Comparison of ENCODE assay signal across 7 mouse cellular contexts in genomic region chr16:17928087-17928580, GRCm38 (mm10). TPM values are rescaled to one million over a fixed set of nuclear protein-coding genes. Genes with fewer than 3 reads are reported as not detected.
DNase-seq lines count a peak whose midpoint lies in the region; ATAC-seq lines count a peak whose summit lies in the region.

Gene Slc25a1, minus strand, starts transcription at chr16:17928219.

- H3K4me3 ChIP-seq in embryonic facial prominence, embryonic 12.5 days = peak within 1 kb of the TSS; percentile 67
- peak within 1 kb of the TSS; percentile 90 for H3K4me3 ChIP-seq in intestine, embryonic 16.5 days (ENCODE audit: low read length)

- DNase-seq in adrenal gland, postnatal 36 days = peak; percentile 90 to 92
- DNase-seq in left cerebral cortex, postnatal 14 days (ENCODE audit: low spot score in 2 of 2) = peak; percentile 65 to 83
- DNase-seq in right cerebral cortex, postnatal 36 days (ENCODE audit: low spot score in 2 of 2) = peak; percentile 85

- H3K4me2 ChIP-seq in embryonic facial prominence, embryonic 12.5 days (replicated peaks) = peak within 1 kb of the TSS; percentile 92
- peak within 1 kb of the TSS; percentile 95 for H3K4me2 ChIP-seq in intestine, embryonic 16.5 days (ENCODE audit: low read depth, low read length)

- under 1% methylated on average over 41 of the region's 47 CpGs for whole genome bisulfite sequencing in embryonic facial prominence, embryonic 12.5 days
- under 1% methylated on average over 44 of the region's 47 CpGs for WGBS in intestine, embryonic 16.5 days

- H3K27ac ChIP-seq in embryonic facial prominence, embryonic 12.5 days = peak within 1 kb of the TSS; percentile 36
- H3K27ac ChIP-seq in intestine, embryonic 16.5 days (ENCODE audit: low read length) = peak within 1 kb of the TSS; percentile 99

- peaks cover 9% of the 10 kb centered on the region; the same call in 1 of the 2 replicates for H3K4me1 ChIP-seq in embryonic facial prominence, embryonic 12.5 days
- peaks cover 9% of the 10 kb centered on the region; the same call in 1 of the 2 replicates for H3K4me1 ChIP-seq in intestine, embryonic 16.5 days (ENCODE audit: control insufficient read depth, insufficient read depth, low read length)

- no peaks in the 10 kb centered on the region for H3K9me3 ChIP-seq in embryonic facial prominence, embryonic 12.5 days
- H3K9me3 ChIP-seq in intestine, embryonic 16.5 days (ENCODE audit: control insufficient read depth, low read length) = no peaks in the 10 kb centered on the region

- H3K36me3 ChIP-seq in embryonic facial prominence, embryonic 12.5 days = peaks cover 13% of the 10 kb centered on the region; the same call in 1 of the 2 replicates
- no peaks in the 10 kb centered on the region for H3K36me3 ChIP-seq in intestine, embryonic 16.5 days (ENCODE audit: control insufficient read depth, insufficient read depth, low read length)

- intact Hi-C loops in left cerebral cortex, postnatal 14 days (cut with DNase I) = loop anchor here (5.0 to 10.0 kb wide), 2 partner anchors 109 to 287 kb away; partner anchors contain the start of gene Ccdc188

- peak within 1 kb of the TSS; percentile 81 for H3K9ac ChIP-seq in embryonic facial prominence, embryonic 12.5 days
- H3K9ac ChIP-seq in intestine, embryonic 16.5 days (ENCODE audit: low read depth, low read length) = peak within 1 kb of the TSS; percentile 91

- peak; percentile 62 for ATAC-seq in embryonic facial prominence, embryonic 12.5 days (ENCODE audit: insufficient number of reproducible peaks, insufficient read depth, low FRiP score, low TSS enrichment)
- ATAC-seq in granulocyte monocyte progenitor cell, adult 5-6 weeks (replicated peaks; ENCODE audit: poor library complexity, severe bottlenecking) = peak; percentile 69
- ATAC-seq in intestine, embryonic 16.5 days = peak; percentile 88
- peak; percentile 65 for ATAC-seq in megakaryocyte progenitor cell, adult 5-6 weeks (replicated peaks; ENCODE audit: poor library complexity)

- H3K27me3 ChIP-seq in embryonic facial prominence, embryonic 12.5 days = no peaks in the 10 kb centered on the region
- H3K27me3 ChIP-seq in intestine, embryonic 16.5 days (replicated peaks; ENCODE audit: control insufficient read depth, insufficient read depth, low read length) = no peaks in the 10 kb centered on the region

RNA-seq across cellular contexts. Expression of gene Slc25a1, which starts in this region (rescaled TPM):
- total RNA-seq in adrenal gland, postnatal 36 days (2021) = 100 to 1,000 TPM; 365 to 608 TPM
- polyA plus RNA-seq in embryonic facial prominence, embryonic 12.5 days (2016; fragmentation: Nextera tagmentation; extraction: Ambion mirVana) = 88.5 and 89.5 TPM in 2 replicates
- total RNA-seq in granulocyte monocyte progenitor cell, adult 5-6 weeks (2014; fragmentation: Nextera tagmentation) = 32.0 and 36.3 TPM in 2 replicates
- total RNA-seq in granulocyte monocyte progenitor cell, adult 5-6 weeks (2017) = 40.6 and 47.9 TPM in 2 replicates
- polyA plus RNA-seq in intestine, embryonic 16.5 days (2015; fragmentation: Nextera tagmentation; extraction: Ambion mirVana) = 255 and 287 TPM in 2 replicates
- 10 to 100 TPM; 52.4 to 53.8 TPM for total RNA-seq in left cerebral cortex, postnatal 14 days (2021)
- 23.0 and 27.2 TPM in 2 replicates for total RNA-seq in megakaryocyte progenitor cell, adult 5-6 weeks (2015)
- total RNA-seq in megakaryocyte progenitor cell, adult 5-6 weeks (2017) = 35.4 and 50.6 TPM in 2 replicates

Comparison
In these comparisons a context has a peak if more than half of its experiments do, and no peak if none do; other contexts are left out.
1. Peak in every context shown above with its lines: DNase-seq, ATAC-seq, H3K4me3 ChIP-seq and H3K27ac ChIP-seq.
2. RNA of gene Slc25a1 (total RNA-seq): 365 to 608 TPM in adrenal gland, postnatal 36 days; 52.4 to 53.8 TPM in left cerebral cortex, postnatal 14 days, 23.0 to 50.6 TPM in megakaryocyte progenitor cell, adult 5-6 weeks and 32.0 to 47.9 TPM in granulocyte monocyte progenitor cell, adult 5-6 weeks; every median in the first group is over 4 times any median in the second.